Mouse (Mus musculus) heart, adult 2 months (tissue): ENCODE measurements around the gene Ppp6r1.

Experiments
- CTCF ChIP-seq: fragments of 200-600 bp; IDR thresholded peaks from 2 replicates; pipeline ENCODE4 v1.8.1; 2022; ENCODE audit warnings: antibody characterized with exemption, mild to moderate bottlenecking, moderate library complexity
- EP300 ChIP-seq: fragments of 200-500 bp; IDR thresholded peaks from 2 replicates; pipeline ENCODE4 v1.6.1; 2011; ENCODE audit warnings: low read depth, low read length, control low read depth; ENCODE audit not compliant: insufficient read depth
- POLR2A ChIP-seq: fragments of 200-500 bp; IDR thresholded peaks from 2 replicates; pipeline ENCODE4 v1.6.1; 2011; ENCODE audit warnings: mild to moderate bottlenecking, low read depth, low read length, control low read depth; ENCODE audit not compliant: insufficient read depth

GRCm38 (mm10) chr7:4671956-4672355, 13.1 kb upstream of the Ppp6r1 start:
- TF ChIP-seq POLR2A = no peak
- no peak for TF ChIP-seq EP300
- no peak for TF ChIP-seq CTCF
